Mouse (Mus musculus) central nervous system, embryonic 14 days (tissue): ENCODE data around the gene Slc22a19. TPM values are rescaled to one million over a fixed set of nuclear protein-coding genes. Genes with fewer than 3 reads are reported as not detected.

Experiments
- polyA plus RNA-seq: library from polyadenylated mRNA; depleted of rRNA; stranded (reverse); fragments of >200 nt; gene quantifications from 2 replicates; pipeline ENCODE4 v1.2.3, GENCODE M21; 2012; rRNA removed

The Slc22a19 gene
- 0.13 and 0.22 TPM in 2 replicates for polyA plus RNA-seq

GRCm38 (mm10) chr19:7711148-7711547 is at the start of gene Slc22a19:
Slc22a19 (minus strand) TSS chr19:7711310.

Other genes with a start within 250 kb of the Slc22a19 start
- 374 and 377 TPM in 2 replicates for gene Rtn3, start 228.0 kb downstream of the Slc22a19 start, polyA plus RNA-seq
- 14.2 and 17.2 TPM in 2 replicates for gene Atl3, start 217.3 kb downstream of the Slc22a19 start, polyA plus RNA-seq
- 4.4 and 5.3 TPM in 2 replicates for gene Pla2g16, start 153.9 kb downstream of the Slc22a19 start, polyA plus RNA-seq
- gene Lgals12, start 104.1 kb downstream of the Slc22a19 start, polyA plus RNA-seq, result 0.65 and 0.81 TPM in 2 replicates
- gene Hrasls5, start 98.8 kb downstream of the Slc22a19 start, polyA plus RNA-seq, result not detected in 2 replicates
- gene Slc22a26, start 91.4 kb upstream of the Slc22a19 start, polyA plus RNA-seq, result not detected in 2 replicates